Mouse (Mus musculus): ENCODE data around the gene Adcy7. TPM values are rescaled to one million over a fixed set of nuclear protein-coding genes. Genes with fewer than 3 reads are reported as not detected.

Gene Adcy7
- polyA plus RNA-seq, 1 experiment from 2014 or later = 5.2 TPM

- Histone ChIP-seq H3K4me2 (replicated peaks; ENCODE audit: low read depth) (no peak overlapping the region), H3K36me3 (ENCODE audit: control insufficient read depth, insufficient read depth, low read length) (no peaks in the 10 kb centered on the region), H3K4me3 (ENCODE audit: low read depth, low read length) (no peak overlapping the region), H3K27ac (replicated peaks) (no peak overlapping the region), H3K9ac (ENCODE audit: low read length) (no peak overlapping the region), H3K27me3 (ENCODE audit: control insufficient read depth, insufficient read depth, low read length) (no peaks in the 10 kb centered on the region), H3K4me1 (replicated peaks; ENCODE audit: control insufficient read depth, insufficient read depth) (no peaks in the 10 kb centered on the region), H3K9me3 (ENCODE audit: control insufficient read depth, low read length) (no peaks in the 10 kb centered on the region)
- TF ChIP-seq CTCF (IDR thresholded peaks at IDR 0.05; ENCODE audit: low read depth) = no peak
- TF ChIP-seq EP300 (optimal IDR thresholded peaks at IDR 0.05) = no peak
- 91% methylated on average over 11 of the region's 11 CpGs for WGBS
- DNase-seq (ENCODE audit: low spot score) (no peak), ATAC-seq (ENCODE audit: low FRiP score, low TSS enrichment) (no peak)
These were observed 19.1 kb downstream of the Adcy7 start for GRCm38 (mm10) chr8:88291305-88291690.

- Histone ChIP-seq H3K9ac (ENCODE audit: low read length) (no peak overlapping the region), H3K36me3 (ENCODE audit: control insufficient read depth, insufficient read depth, low read length) (no peaks in the 10 kb centered on the region), H3K27ac (replicated peaks) (no peak overlapping the region), H3K9me3 (ENCODE audit: control insufficient read depth, low read length) (no peaks in the 10 kb centered on the region), H3K27me3 (ENCODE audit: control insufficient read depth, insufficient read depth, low read length) (no peaks in the 10 kb centered on the region), H3K4me2 (replicated peaks; ENCODE audit: low read depth) (no peak overlapping the region), H3K4me1 (replicated peaks; ENCODE audit: control insufficient read depth, insufficient read depth) (no peaks in the 10 kb centered on the region), H3K4me3 (ENCODE audit: low read depth, low read length) (no peak overlapping the region)
- no peak for TF ChIP-seq EP300 (optimal IDR thresholded peaks at IDR 0.05)
- TF ChIP-seq CTCF (IDR thresholded peaks at IDR 0.05; ENCODE audit: low read depth) = no peak
- 83% methylated on average over 3 of the region's 3 CpGs for WGBS
- DNase-seq (ENCODE audit: low spot score) (no peak), ATAC-seq (ENCODE audit: low FRiP score, low TSS enrichment) (no peak)
These were observed 20.7 kb downstream of the Adcy7 start for GRCm38 (mm10) chr8:88292926-88293325.

GRCm38 (mm10) chr8:88293590-88294356 is 21.6 kb downstream of the Adcy7 start:
- H3K4me3 ChIP-seq (ENCODE audit: low read depth, low read length) = no peak overlapping the region
- H3K4me1 ChIP-seq (replicated peaks; ENCODE audit: control insufficient read depth, insufficient read depth) = no peaks in the 10 kb centered on the region
- ATAC-seq (ENCODE audit: low FRiP score, low TSS enrichment) (no peak), DNase-seq (ENCODE audit: low spot score) (no peak)
- no peak overlapping the region for H3K27ac ChIP-seq (replicated peaks)
- H3K9ac ChIP-seq (ENCODE audit: low read length) = no peak overlapping the region
- WGBS = 81% methylated on average over 9 of the region's 9 CpGs
- no peaks in the 10 kb centered on the region for H3K9me3 ChIP-seq (ENCODE audit: control insufficient read depth, low read length)
- TF ChIP-seq EP300 (optimal IDR thresholded peaks at IDR 0.05) (no peak), CTCF (IDR thresholded peaks at IDR 0.05; ENCODE audit: low read depth) (no peak)
- H3K27me3 ChIP-seq (ENCODE audit: control insufficient read depth, insufficient read depth, low read length) = no peaks in the 10 kb centered on the region
- H3K4me2 ChIP-seq (replicated peaks; ENCODE audit: low read depth) = no peak overlapping the region
- no peaks in the 10 kb centered on the region for H3K36me3 ChIP-seq (ENCODE audit: control insufficient read depth, insufficient read depth, low read length)

GRCm38 (mm10) chr8:88294977-88295376 is 22.8 kb downstream of the Adcy7 start:
- TF ChIP-seq EP300 (optimal IDR thresholded peaks at IDR 0.05) (no peak), CTCF (IDR thresholded peaks at IDR 0.05; ENCODE audit: low read depth) (no peak)
- no peaks in the 10 kb centered on the region for H3K27me3 ChIP-seq (ENCODE audit: control insufficient read depth, insufficient read depth, low read length)
- H3K36me3 ChIP-seq (ENCODE audit: control insufficient read depth, insufficient read depth, low read length) = no peaks in the 10 kb centered on the region
- DNase-seq (ENCODE audit: low spot score) (no peak), ATAC-seq (ENCODE audit: low FRiP score, low TSS enrichment) (no peak)
- H3K9me3 ChIP-seq (ENCODE audit: control insufficient read depth, low read length) = no peaks in the 10 kb centered on the region
- H3K4me3 ChIP-seq (ENCODE audit: low read depth, low read length) = no peak overlapping the region
- 71% methylated on average over 2 of the region's 2 CpGs for WGBS
- H3K4me2 ChIP-seq (replicated peaks; ENCODE audit: low read depth) = no peak overlapping the region
- no peak overlapping the region for H3K27ac ChIP-seq (replicated peaks)
- no peaks in the 10 kb centered on the region for H3K4me1 ChIP-seq (replicated peaks; ENCODE audit: control insufficient read depth, insufficient read depth)
- H3K9ac ChIP-seq (ENCODE audit: low read length) = no peak overlapping the region

GRCm38 (mm10) chr8:88297976-88298732 is 26.0 kb downstream of the Adcy7 start:
- no peak for ATAC-seq (ENCODE audit: low FRiP score, low TSS enrichment)

GRCm38 (mm10) chr8:88298733-88299103 is 26.5 kb downstream of the Adcy7 start:
- TF ChIP-seq EP300 (optimal IDR thresholded peaks at IDR 0.05) = no peak
- TF ChIP-seq CTCF (IDR thresholded peaks at IDR 0.05; ENCODE audit: low read depth) = no peak
- DNase-seq (ENCODE audit: low spot score) = no peak
- no peaks in the 10 kb centered on the region for H3K36me3 ChIP-seq (ENCODE audit: control insufficient read depth, insufficient read depth, low read length)

More at GRCm38 (mm10) chr8:88297976-88298732, 26.0 kb downstream of the Adcy7 start:
- DNase-seq (ENCODE audit: low spot score) = no peak
- no peak for TF ChIP-seq CTCF (IDR thresholded peaks at IDR 0.05; ENCODE audit: low read depth)
- TF ChIP-seq EP300 (optimal IDR thresholded peaks at IDR 0.05) = no peak
- Histone ChIP-seq H3K9me3 (ENCODE audit: control insufficient read depth, low read length) (no peaks in the 10 kb centered on the region), H3K9ac (ENCODE audit: low read length) (no peak overlapping the region), H3K4me1 (replicated peaks; ENCODE audit: control insufficient read depth, insufficient read depth) (no peaks in the 10 kb centered on the region), H3K27me3 (ENCODE audit: control insufficient read depth, insufficient read depth, low read length) (no peaks in the 10 kb centered on the region), H3K4me3 (ENCODE audit: low read depth, low read length) (no peak overlapping the region), H3K4me2 (replicated peaks; ENCODE audit: low read depth) (no peak overlapping the region), H3K36me3 (ENCODE audit: control insufficient read depth, insufficient read depth, low read length) (no peaks in the 10 kb centered on the region), H3K27ac (replicated peaks) (no peak overlapping the region)
- WGBS = 53% methylated on average over 12 of the region's 12 CpGs

More at GRCm38 (mm10) chr8:88298733-88299103, 26.5 kb downstream of the Adcy7 start:
- 83% methylated on average over 10 of the region's 10 CpGs for WGBS
- Histone ChIP-seq H3K4me2 (replicated peaks; ENCODE audit: low read depth) (no peak overlapping the region), H3K9me3 (ENCODE audit: control insufficient read depth, low read length) (no peaks in the 10 kb centered on the region), H3K27ac (replicated peaks) (no peak overlapping the region), H3K9ac (ENCODE audit: low read length) (no peak overlapping the region), H3K4me3 (ENCODE audit: low read depth, low read length) (no peak overlapping the region), H3K4me1 (replicated peaks; ENCODE audit: control insufficient read depth, insufficient read depth) (no peaks in the 10 kb centered on the region), H3K27me3 (ENCODE audit: control insufficient read depth, insufficient read depth, low read length) (no peaks in the 10 kb centered on the region)
- ATAC-seq (ENCODE audit: low FRiP score, low TSS enrichment) = no peak

Data from stomach, postnatal 0 days (tissue).